Mouse (Mus musculus) olfactory bulb, adult 2 months (tissue): ENCODE results near the gene Ina. TPM values are rescaled to one million over a fixed set of nuclear protein-coding genes. Genes with fewer than 3 reads are reported as not detected.
A peak's percentile ranks its signal among the peaks of the same experiment; 100 is the strongest.

Source experiments
- H3K27ac ChIP-seq: fragments of 200-500 bp; 2 replicates; pipeline ENCODE4 v1.5.1; 2012; ENCODE audit warnings: low read depth, low read length; ENCODE audit not compliant: insufficient read depth
- H3K4me1 ChIP-seq: fragments of 200-500 bp; 2 replicates; pipeline ENCODE4 v1.6.1; 2012; ENCODE audit warnings: low read length; ENCODE audit not compliant: control insufficient read depth, insufficient read depth
- H3K4me3 ChIP-seq: fragments of 200-500 bp; 2 replicates; pipeline ENCODE4 v1.5.1; 2012; ENCODE audit warnings: mild to moderate bottlenecking, low read depth, low read length, moderate library complexity; ENCODE audit not compliant: insufficient read depth
- CTCF ChIP-seq: fragments of 200-500 bp; IDR thresholded peaks from 2 replicates; pipeline ENCODE4 v1.5.1; 2012; ENCODE audit warnings: low read depth, mild to moderate bottlenecking, low read length, moderate library complexity; ENCODE audit not compliant: insufficient read depth
- POLR2A ChIP-seq: fragments of 200-500 bp; IDR thresholded peaks from 2 replicates; pipeline ENCODE4 v1.6.1; 2012; ENCODE audit warnings: mild to moderate bottlenecking, low read depth, low read length, moderate library complexity; ENCODE audit not compliant: insufficient read depth
- WGBS: fragments of 180-500 bp; shearing (Covaris S2); methylation state at CpG from one replicate; pipeline ENCODE4 v1.1.7; 2018; 5-methylcytosine and 5-hydroxymethylcytosine counted together
- polyA plus RNA-seq: library from polyadenylated mRNA; stranded (reverse); fragments of >200 nt; gene quantifications from 2 replicates; pipeline ENCODE4 v1.2.4, GENCODE M21; 2012; ENCODE audit warnings: low replicate concordance; ENCODE audit not compliant: missing spikeins, insufficient read depth, insufficient read length

Gene Ina
- polyA plus RNA-seq, 1 experiment, result not detected

GRCm38 (mm10) chr19:47017831-47018230 is 3.3 kb downstream of the Ina start:
- Histone ChIP-seq H3K27ac (no peak overlapping the region), H3K4me1 (peaks cover 21% of the 10 kb centered on the region), H3K4me3 (peak overlapping the region; percentile 29)
- 5% methylated on average over 3 of the region's 3 CpGs for WGBS
- no peak for TF ChIP-seq POLR2A
- TF ChIP-seq CTCF, result no peak

GRCm38 (mm10) chr19:47018330-47018729 is 3.8 kb downstream of the Ina start:
- no peak overlapping the region for H3K27ac ChIP-seq
- TF ChIP-seq CTCF, result no peak
- no peak for TF ChIP-seq POLR2A
- peaks cover 17% of the 10 kb centered on the region for H3K4me1 ChIP-seq
- WGBS, result 21% methylated on average over 2 of the region's 2 CpGs
- H3K4me3 ChIP-seq, result no peak overlapping the region

- TF ChIP-seq CTCF (no peak), POLR2A (no peak)
- Histone ChIP-seq H3K27ac (no peak overlapping the region), H3K4me1 (peaks cover 15% of the 10 kb centered on the region), H3K4me3 (peak overlapping the region; percentile 22; the same call in 1 of the 2 replicates)
- 28% methylated on average over 6 of the region's 6 CpGs for WGBS
These were observed 4.8 kb downstream of the Ina start for GRCm38 (mm10) chr19:47019326-47019725.

GRCm38 (mm10) chr19:47022709-47023108 is 8.2 kb downstream of the Ina start:
- Histone ChIP-seq H3K4me3 (no peak overlapping the region), H3K4me1 (peaks cover 13% of the 10 kb centered on the region), H3K27ac (no peak overlapping the region)
- TF ChIP-seq CTCF (no peak), POLR2A (no peak)
- 86% methylated on average over 4 of the region's 4 CpGs for WGBS

- Histone ChIP-seq H3K4me3 (no peak overlapping the region), H3K4me1 (peaks cover 12% of the 10 kb centered on the region), H3K27ac (no peak overlapping the region)
- 86% methylated on average over 13 of the region's 13 CpGs for WGBS
- TF ChIP-seq POLR2A (no peak), CTCF (no peak)
These were observed 9.0 kb downstream of the Ina start for GRCm38 (mm10) chr19:47023546-47023945.

GRCm38 (mm10) chr19:47024954-47025353 is 10.5 kb downstream of the Ina start:
- TF ChIP-seq POLR2A, result no peak
- H3K4me1 ChIP-seq, result no peaks in the 10 kb centered on the region
- H3K27ac ChIP-seq, result no peak overlapping the region
- WGBS, result 82% methylated on average over 10 of the region's 10 CpGs
- no peak overlapping the region for H3K4me3 ChIP-seq

GRCm38 (mm10) chr19:47026513-47026912 is 12.0 kb downstream of the Ina start:
- Histone ChIP-seq H3K4me3 (no peak overlapping the region), H3K27ac (no peak overlapping the region), H3K4me1 (no peaks in the 10 kb centered on the region)
- no peak for TF ChIP-seq CTCF
- TF ChIP-seq POLR2A, result no peak
- 86% methylated on average over 4 of the region's 4 CpGs for WGBS

GRCm38 (mm10) chr19:47029796-47030195 is 15.3 kb downstream of the Ina start:
- Histone ChIP-seq H3K4me1 (no peaks in the 10 kb centered on the region), H3K4me3 (no peak overlapping the region), H3K27ac (no peak overlapping the region)
- WGBS, result 78% methylated on average over 9 of the region's 9 CpGs
- no peak for TF ChIP-seq CTCF
- TF ChIP-seq POLR2A, result no peak

- Histone ChIP-seq H3K4me1 (no peaks in the 10 kb centered on the region), H3K27ac (no peak overlapping the region), H3K4me3 (no peak overlapping the region)
- TF ChIP-seq CTCF (no peak), POLR2A (no peak)
- WGBS, result 91% methylated on average over 6 of the region's 6 CpGs
These were observed 17.3 kb downstream of the Ina start for GRCm38 (mm10) chr19:47031770-47032169.

GRCm38 (mm10) chr19:47034916-47035315 is 20.4 kb downstream of the Ina start:
- WGBS, result 76% methylated on average over 4 of the region's 4 CpGs

More at GRCm38 (mm10) chr19:47034916-47035315, 20.4 kb downstream of the Ina start:
- Histone ChIP-seq H3K27ac (no peak overlapping the region), H3K4me3 (no peak overlapping the region), H3K4me1 (no peaks in the 10 kb centered on the region)
- TF ChIP-seq POLR2A, result no peak
- no peak for TF ChIP-seq CTCF
